Mouse (Mus musculus) hindbrain, embryonic 13.5 days (tissue): ENCODE data around the gene Usp7. TPM values are rescaled to one million over a fixed set of nuclear protein-coding genes. Genes with fewer than 3 reads are reported as not detected.

Source experiments
- ATAC-seq: fragments of 200-750 bp; cut with Nextera tagmentation; 2 replicates; pipeline ENCODE4 v1.8.0; 2017; ENCODE audit warnings: moderate TSS enrichment; ENCODE audit not compliant: low FRiP score
- H3K27ac ChIP-seq: fragments of 300-500 bp; sonication (generic); 2 replicates; pipeline ENCODE4 v1.5.1; 2015; ENCODE audit warnings: inconsistent platforms, mild to moderate bottlenecking, moderate library complexity
- H3K27me3 ChIP-seq: fragments of 300-500 bp; sonication (generic); 2 replicates; pipeline ENCODE4 v1.6.1; 2015; ENCODE audit warnings: mild to moderate bottlenecking, inconsistent platforms
- H3K36me3 ChIP-seq: fragments of 300-500 bp; sonication (generic); 2 replicates; pipeline ENCODE4 v1.6.1; 2015; ENCODE audit warnings: mild to moderate bottlenecking, inconsistent platforms
- H3K4me1 ChIP-seq: fragments of 300-500 bp; sonication (generic); replicated peaks from 2 replicates; pipeline ENCODE4 v1.6.1; 2015; ENCODE audit warnings: inconsistent platforms
- H3K4me2 ChIP-seq: fragments of 300-500 bp; sonication (generic); 2 replicates; pipeline ENCODE4 v1.6.1; 2015; ENCODE audit warnings: inconsistent platforms, mild to moderate bottlenecking, moderate library complexity
- H3K4me3 ChIP-seq: fragments of 300-500 bp; sonication (generic); 2 replicates; pipeline ENCODE4 v1.5.1; 2015; ENCODE audit warnings: mild to moderate bottlenecking, inconsistent platforms
- H3K9ac ChIP-seq: fragments of 300-500 bp; sonication (generic); 2 replicates; pipeline ENCODE4 v1.6.1; 2015; ENCODE audit warnings: mild to moderate bottlenecking, inconsistent platforms
- H3K9me3 ChIP-seq: fragments of 300-500 bp; sonication (generic); 2 replicates; pipeline ENCODE4 v1.6.1; 2016; ENCODE audit warnings: inconsistent platforms
- WGBS: fragments of 180-500 bp; shearing (Covaris S2); methylation state at CpG from one replicate; pipeline ENCODE4 v1.1.7; 2015; 5-methylcytosine and 5-hydroxymethylcytosine counted together
- polyA plus RNA-seq: library from polyadenylated mRNA; unstranded; fragments of >200 nt; fragmentation: Nextera tagmentation; extraction: Ambion mirVana; gene quantifications from 2 replicates; pipeline ENCODE4 v1.2.1, GENCODE M21; 2015

Gene Usp7
- polyA plus RNA-seq, 1 experiment from 2014 or later = 34.1 TPM

DNA sequence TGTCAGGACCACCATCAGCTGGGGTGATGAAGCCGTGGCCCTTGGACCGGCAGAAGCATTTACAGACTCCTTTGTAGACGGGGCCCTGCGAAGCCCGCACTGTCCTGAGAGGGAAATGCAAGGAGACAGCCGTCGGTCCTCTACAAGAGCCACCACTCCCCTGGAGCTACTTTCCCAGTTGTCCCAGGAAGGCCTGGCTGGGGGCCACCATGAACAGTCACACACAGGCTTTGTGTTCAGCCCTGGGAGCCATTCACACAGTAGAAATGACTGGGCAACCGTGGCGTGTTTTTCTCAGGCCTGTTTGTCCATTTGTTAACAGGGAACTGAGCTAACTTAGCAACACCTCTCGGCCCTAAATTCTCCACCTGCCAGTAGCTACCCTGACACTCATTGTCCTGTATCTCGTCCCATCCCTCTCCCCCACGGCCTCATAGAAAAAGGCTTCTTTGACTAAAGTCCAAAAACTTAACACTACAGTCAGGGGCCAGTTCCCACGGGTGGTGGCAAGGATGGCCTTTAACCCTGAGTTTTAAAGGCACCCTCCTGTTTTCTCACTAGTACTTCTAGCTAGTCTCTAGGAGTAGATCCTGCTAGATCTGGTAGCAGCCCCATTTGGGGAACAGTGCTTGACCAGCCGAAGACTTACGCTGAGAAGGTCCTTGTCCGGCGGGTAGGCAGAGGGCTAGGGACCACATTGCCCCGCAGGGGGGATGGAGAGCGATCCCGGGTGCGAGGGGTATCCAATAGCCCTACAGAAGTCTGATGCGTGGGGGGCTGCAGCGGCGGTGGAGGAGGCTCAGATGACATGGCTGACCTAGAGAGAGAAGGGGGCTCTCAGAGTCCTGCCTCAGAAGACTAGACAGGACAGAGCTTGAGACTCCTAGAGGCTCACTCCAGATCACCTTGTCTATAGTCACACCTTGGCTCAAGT, 128.2 kb downstream of the Usp7 start:
- Histone ChIP-seq H3K27ac (peak overlapping the region; percentile 44), H3K27me3 (no peaks in the 10 kb centered on the region), H3K4me1 (peaks cover 59% of the 10 kb centered on the region), H3K9me3 (no peaks in the 10 kb centered on the region), H3K36me3 (peaks cover 65% of the 10 kb centered on the region), H3K4me3 (no peak overlapping the region), H3K9ac (no peak overlapping the region), H3K4me2 (no peak overlapping the region)
- no peak for ATAC-seq
- WGBS = 81% methylated on average over 24 of the region's 24 CpGs

DNA sequence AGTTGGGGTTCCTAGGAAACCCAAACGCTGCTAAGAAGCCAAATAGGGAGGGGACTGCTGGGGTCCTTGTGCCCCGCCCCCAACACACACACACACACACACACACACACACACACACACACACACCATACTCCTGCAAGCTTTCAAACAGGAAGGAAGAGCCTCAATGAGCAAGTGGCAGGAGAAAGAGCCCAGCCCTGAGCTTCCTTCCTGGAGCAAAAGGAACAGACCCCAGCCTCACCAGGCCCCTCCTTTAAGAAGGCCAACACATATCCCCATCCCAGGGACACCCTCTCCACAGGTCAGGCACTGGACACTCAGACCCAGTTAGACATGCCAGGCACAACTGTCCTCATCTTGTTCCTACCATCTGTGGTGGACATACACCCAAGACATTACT, 129.1 kb downstream of the Usp7 start:
- H3K9me3 ChIP-seq = no peaks in the 10 kb centered on the region
- no peaks in the 10 kb centered on the region for H3K27me3 ChIP-seq
- peaks cover 73% of the 10 kb centered on the region for H3K36me3 ChIP-seq
- peak overlapping the region; percentile 44; the same call in 1 of the 2 replicates for H3K27ac ChIP-seq
- no peak overlapping the region for H3K9ac ChIP-seq
- ATAC-seq = no peak
- H3K4me2 ChIP-seq = no peak overlapping the region
- WGBS = 81% methylated on average over 2 of the region's 2 CpGs
- peaks cover 51% of the 10 kb centered on the region for H3K4me1 ChIP-seq
- H3K4me3 ChIP-seq = no peak overlapping the region

DNA sequence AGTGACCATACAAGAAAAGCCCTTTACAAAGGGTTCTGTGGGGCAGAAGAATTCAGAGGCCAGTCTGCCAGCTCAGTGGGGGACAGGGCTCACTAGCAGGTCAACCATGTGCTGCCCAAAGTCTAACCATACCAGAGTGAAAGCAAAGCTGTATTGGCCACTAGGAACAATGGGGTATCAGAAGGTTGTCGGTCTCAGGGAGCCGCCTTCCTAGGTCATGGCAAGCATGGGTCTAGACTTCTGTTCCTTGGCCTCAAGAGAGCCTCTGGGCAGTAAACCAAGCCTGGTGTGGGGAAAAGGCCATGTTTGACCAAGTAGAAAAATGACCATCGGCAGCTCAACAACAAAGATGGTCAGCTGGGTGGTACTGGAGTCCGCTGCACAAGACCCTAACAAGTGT, 133.3 kb downstream of the Usp7 start:
- Histone ChIP-seq H3K36me3 (peaks cover 91% of the 10 kb centered on the region), H3K4me3 (no peak overlapping the region), H3K27ac (no peak overlapping the region), H3K9ac (no peak overlapping the region), H3K9me3 (no peaks in the 10 kb centered on the region), H3K4me2 (no peak overlapping the region), H3K4me1 (peaks cover 9% of the 10 kb centered on the region), H3K27me3 (no peaks in the 10 kb centered on the region)
- no peak for ATAC-seq
- 89% methylated on average over 4 of the region's 4 CpGs for WGBS

DNA sequence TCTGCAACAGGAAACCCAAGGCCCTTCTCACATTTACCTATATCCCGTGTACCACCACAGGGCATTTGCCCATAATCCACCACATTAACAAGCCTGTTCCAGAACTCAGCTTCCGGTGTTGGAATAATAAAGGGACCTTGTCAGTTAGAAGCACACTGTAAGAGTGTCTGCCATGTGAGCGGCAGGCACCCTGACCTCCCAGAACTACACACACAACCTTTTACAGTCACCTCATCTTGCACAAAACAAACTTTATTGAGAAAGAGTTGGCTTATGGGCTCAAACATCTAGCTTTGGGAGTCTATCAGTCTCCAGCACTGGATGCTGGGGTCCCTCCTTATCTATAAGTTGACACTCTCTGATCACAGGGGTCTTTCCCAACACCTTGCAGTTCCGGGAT, 133.8 kb downstream of the Usp7 start:
- ATAC-seq = no peak
- peaks cover 5% of the 10 kb centered on the region; the same call in 1 of the 2 replicates for H3K4me1 ChIP-seq
- H3K9ac ChIP-seq = no peak overlapping the region
- no peaks in the 10 kb centered on the region for H3K27me3 ChIP-seq
- no peak overlapping the region for H3K4me2 ChIP-seq
- no peaks in the 10 kb centered on the region for H3K9me3 ChIP-seq
- H3K36me3 ChIP-seq = peaks cover 91% of the 10 kb centered on the region
- H3K4me3 ChIP-seq = no peak overlapping the region
- 81% methylated on average over 4 of the region's 4 CpGs for WGBS
- H3K27ac ChIP-seq = no peak overlapping the region

DNA sequence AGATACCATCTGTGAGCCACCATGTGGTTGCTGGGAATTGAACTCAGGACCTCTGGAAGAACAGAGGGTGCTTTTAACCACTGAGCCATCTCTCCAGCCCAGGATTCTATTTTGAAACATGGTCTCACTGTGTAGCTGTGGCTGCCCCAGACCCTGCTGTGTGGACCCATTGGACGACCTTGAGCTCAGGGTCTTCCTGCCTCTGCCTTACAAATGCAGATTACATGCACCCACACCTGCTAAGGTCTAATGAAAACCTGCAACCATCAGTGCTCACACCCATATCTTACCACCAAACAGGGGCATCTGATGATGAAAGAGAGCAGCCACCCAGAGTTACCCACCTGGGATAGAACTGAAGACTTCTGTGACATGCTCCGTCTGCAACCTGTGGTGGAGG, 135.9 kb downstream of the Usp7 start:
- Histone ChIP-seq H3K27me3 (no peaks in the 10 kb centered on the region), H3K4me3 (no peak overlapping the region), H3K9me3 (no peaks in the 10 kb centered on the region), H3K9ac (no peak overlapping the region), H3K27ac (no peak overlapping the region), H3K36me3 (peaks cover 89% of the 10 kb centered on the region), H3K4me1 (no peaks in the 10 kb centered on the region), H3K4me2 (no peak overlapping the region)
- 84% methylated on average over 2 of the region's 2 CpGs for WGBS
- ATAC-seq = no peak

DNA sequence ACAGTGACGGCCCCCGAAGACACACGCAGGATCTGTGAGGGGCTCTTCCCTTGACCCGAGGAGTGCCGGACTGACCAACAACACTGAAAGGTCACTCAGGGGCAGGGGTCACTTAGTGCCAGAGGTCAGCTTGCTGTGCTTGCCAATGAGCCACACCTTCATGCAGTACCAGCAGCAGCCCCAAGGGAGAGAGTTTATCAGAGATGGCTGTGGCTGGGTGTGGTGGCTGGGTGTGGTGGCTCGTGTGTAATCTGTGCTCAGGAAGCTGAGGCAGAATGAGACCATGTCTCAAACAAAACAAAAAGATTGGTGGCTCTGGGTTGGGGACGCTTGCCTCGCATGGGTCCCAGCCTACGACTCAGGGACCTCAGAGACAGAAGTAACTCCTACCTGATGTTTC, 136.5 kb downstream of the Usp7 start:
- Histone ChIP-seq H3K4me3 (no peak overlapping the region), H3K9me3 (no peaks in the 10 kb centered on the region), H3K27ac (no peak overlapping the region), H3K4me2 (no peak overlapping the region), H3K36me3 (peaks cover 90% of the 10 kb centered on the region), H3K4me1 (no peaks in the 10 kb centered on the region), H3K27me3 (no peaks in the 10 kb centered on the region), H3K9ac (no peak overlapping the region)
- WGBS = 86% methylated on average over 9 of the region's 9 CpGs
- no peak for ATAC-seq

DNA sequence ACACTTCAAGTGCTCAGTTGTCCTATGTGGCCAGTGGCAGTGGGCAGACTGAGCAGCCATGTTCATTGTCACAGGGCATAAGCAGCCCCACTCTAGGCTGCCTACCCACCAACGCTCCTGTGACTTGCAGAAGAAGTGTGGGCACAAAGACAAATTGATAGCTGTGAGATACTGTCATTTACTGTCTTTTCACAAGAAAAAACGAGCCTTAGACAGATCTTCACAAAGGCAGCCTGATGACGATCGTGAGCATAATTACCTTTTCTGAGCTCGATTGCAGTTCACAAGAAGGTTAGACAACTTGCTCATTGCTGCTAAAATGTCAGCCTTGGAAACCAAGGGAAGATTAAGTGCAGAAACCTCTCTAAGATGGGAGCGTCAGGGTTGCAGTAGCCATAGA, 137.0 kb downstream of the Usp7 start:
- no peak overlapping the region for H3K4me2 ChIP-seq
- 85% methylated on average over 6 of the region's 6 CpGs for WGBS
- no peak overlapping the region for H3K4me3 ChIP-seq
- no peak for ATAC-seq
- H3K4me1 ChIP-seq = no peaks in the 10 kb centered on the region
- no peak overlapping the region for H3K27ac ChIP-seq
- no peak overlapping the region for H3K9ac ChIP-seq
- no peaks in the 10 kb centered on the region for H3K9me3 ChIP-seq
- peaks cover 90% of the 10 kb centered on the region for H3K36me3 ChIP-seq
- no peaks in the 10 kb centered on the region for H3K27me3 ChIP-seq

DNA sequence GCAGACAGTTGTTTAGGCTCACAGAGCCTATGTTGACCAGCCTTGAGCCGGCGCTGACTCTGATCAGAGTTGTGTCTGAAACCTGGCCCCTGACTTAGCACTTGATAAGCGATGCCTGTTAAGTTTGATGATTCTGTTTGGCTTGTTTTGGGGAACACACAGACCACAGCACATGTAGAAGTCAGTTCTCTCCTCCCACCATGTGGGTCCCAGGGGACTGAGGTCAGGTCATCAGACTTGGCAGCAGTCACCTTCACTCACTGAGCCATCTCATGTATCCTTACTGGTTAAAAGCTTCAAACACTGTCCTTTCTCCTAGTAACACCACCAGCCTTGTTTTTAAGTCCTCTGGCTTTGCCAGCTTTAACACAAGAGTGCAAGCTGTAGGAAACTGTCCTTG, 142.1 kb downstream of the Usp7 start:
- Histone ChIP-seq H3K36me3 (peaks cover 95% of the 10 kb centered on the region), H3K4me1 (no peaks in the 10 kb centered on the region), H3K9ac (no peak overlapping the region), H3K4me2 (no peak overlapping the region), H3K27me3 (no peaks in the 10 kb centered on the region), H3K9me3 (no peaks in the 10 kb centered on the region), H3K4me3 (no peak overlapping the region), H3K27ac (no peak overlapping the region)
- no peak for ATAC-seq
- WGBS = 94% methylated on average over 3 of the region's 3 CpGs

DNA sequence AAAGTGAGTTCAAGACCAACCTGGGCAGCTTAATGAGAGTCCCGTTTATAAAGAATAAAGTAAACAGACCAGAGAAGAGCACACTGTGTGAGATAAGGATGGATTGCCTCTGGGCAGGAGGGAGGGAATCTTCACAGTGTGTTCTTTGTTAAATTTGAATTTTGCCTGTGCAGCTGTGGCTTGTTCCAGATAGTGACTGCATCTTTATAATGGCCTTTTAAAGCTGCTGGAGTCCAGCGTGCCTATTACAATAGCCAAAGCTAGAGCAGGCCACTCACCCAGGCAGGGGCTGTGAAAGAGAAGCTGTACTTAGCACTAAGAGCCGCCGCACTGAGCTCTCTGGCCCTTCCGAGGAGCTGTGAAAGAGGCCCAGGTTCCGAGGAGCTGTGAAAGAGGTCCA, 146.6 kb downstream of the Usp7 start:
- Histone ChIP-seq H3K4me2 (no peak overlapping the region), H3K9me3 (no peaks in the 10 kb centered on the region), H3K9ac (no peak overlapping the region), H3K4me1 (no peaks in the 10 kb centered on the region), H3K36me3 (peaks cover 87% of the 10 kb centered on the region), H3K27ac (no peak overlapping the region), H3K4me3 (no peak overlapping the region), H3K27me3 (no peaks in the 10 kb centered on the region)
- no peak for ATAC-seq
- WGBS = 85% methylated on average over 6 of the region's 6 CpGs

DNA sequence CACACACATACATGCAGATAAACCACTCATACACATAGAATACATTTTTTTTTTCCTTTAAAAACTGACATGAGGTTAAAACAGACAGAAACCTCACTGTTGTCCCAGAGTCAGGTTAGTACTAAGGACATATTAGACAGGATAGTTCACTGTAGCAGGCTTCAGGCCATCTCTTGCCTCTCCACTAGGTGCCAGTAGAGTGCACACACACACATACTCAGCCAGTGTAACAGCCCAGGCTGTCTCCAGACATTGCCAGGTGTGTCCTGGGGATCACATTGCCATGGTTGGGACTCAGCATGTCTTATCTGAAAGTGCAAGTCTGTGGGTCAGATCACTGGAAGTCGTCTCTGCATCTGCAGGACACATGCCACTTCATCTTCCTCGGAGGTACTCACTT, 148.3 kb downstream of the Usp7 start:
- Histone ChIP-seq H3K36me3 (peaks cover 74% of the 10 kb centered on the region), H3K9me3 (no peaks in the 10 kb centered on the region), H3K4me1 (peaks cover 2% of the 10 kb centered on the region), H3K27ac (no peak overlapping the region), H3K4me3 (no peak overlapping the region), H3K9ac (0 out of 2 replicates have a peak overlapping the region, but pooled peaks have one; percentile 9), H3K4me2 (no peak overlapping the region), H3K27me3 (no peaks in the 10 kb centered on the region)
- WGBS = 76% methylated on average over 2 of the region's 2 CpGs
- no peak for ATAC-seq

Other genes starting within 250 kb of the Usp7 start
- 48.3 and 49.3 TPM in 2 replicates for gene Pmm2, start 154.6 kb downstream of the Usp7 start, polyA plus RNA-seq
- gene Tmem186, start 154.6 kb downstream of the Usp7 start, polyA plus RNA-seq = 22.0 and 22.2 TPM in 2 replicates
- 242 and 243 TPM in 2 replicates for gene Carhsp1, start 120.2 kb downstream of the Usp7 start, polyA plus RNA-seq
- gene Gm5767, start 111.5 kb downstream of the Usp7 start, polyA plus RNA-seq = not detected in 2 replicates
- gene 1810013L24Rik, start 37.8 kb upstream of the Usp7 start, polyA plus RNA-seq = 30.6 and 31.3 TPM in 2 replicates